Mouse (Mus musculus) G1E (cell line): ENCODE measurements at regions not wholly inside any gene's neighbourhood (a gene's known extent, or its start where the extent isn't known, plus 50 kb on each side); places are given as distances from the start of the nearest gene placed in this dataset.

Experiments used
- CTCF ChIP-seq: IDR thresholded peaks from 2 replicates; pipeline ENCODE4 v1.5.1; 2012; ENCODE audit warnings: low read depth, low read length, inconsistent platforms, mixed read lengths
- GATA1 ChIP-seq: IDR thresholded peaks from 2 replicates; pipeline ENCODE4 v1.6.1; 2012; ENCODE audit warnings: borderline replicate concordance, low read length, inconsistent platforms, mixed read lengths
- GATA2 ChIP-seq: IDR thresholded peaks from 2 replicates; pipeline ENCODE4 v1.6.1; 2012; ENCODE audit warnings: low read depth, low read length, inconsistent platforms, borderline replicate concordance
- POLR2AphosphoS5 ChIP-seq: IDR thresholded peaks from 2 replicates; pipeline ENCODE4 v1.6.1; 2012; ENCODE audit warnings: low read depth, low read length, inconsistent platforms; ENCODE audit not compliant: insufficient replicate concordance
- TAL1 ChIP-seq: conservative IDR thresholded peaks from 2 replicates; pipeline ENCODE4 v1.6.1; 2012; ENCODE audit warnings: low read depth, low read length, inconsistent platforms, mixed read lengths

DNA sequence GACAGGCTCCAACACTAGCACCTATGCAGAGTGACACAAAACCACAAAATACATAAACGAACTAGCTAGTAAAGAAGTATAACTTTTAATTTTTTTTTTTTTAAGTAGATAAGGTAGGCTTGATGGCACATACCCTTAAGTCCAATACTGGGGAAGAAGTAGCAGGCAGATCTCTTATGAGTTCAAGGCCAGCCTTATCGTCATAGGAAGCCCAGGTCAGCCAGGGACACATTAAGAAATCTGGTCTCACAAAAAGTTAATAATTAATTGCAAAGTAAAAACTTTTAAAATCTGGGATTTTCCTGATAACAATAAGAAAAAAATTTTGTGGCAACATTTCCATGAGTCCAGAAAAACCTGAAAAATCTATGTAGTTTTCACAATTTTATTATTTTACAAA, 92.9 kb downstream of the Sox4 start:
- TF ChIP-seq CTCF (no peak), GATA1 (no peak), POLR2AphosphoS5 (no peak), TAL1 (no peak), GATA2 (no peak)
